Mouse (Mus musculus): ENCODE results near the gene Fibp.

DNA sequence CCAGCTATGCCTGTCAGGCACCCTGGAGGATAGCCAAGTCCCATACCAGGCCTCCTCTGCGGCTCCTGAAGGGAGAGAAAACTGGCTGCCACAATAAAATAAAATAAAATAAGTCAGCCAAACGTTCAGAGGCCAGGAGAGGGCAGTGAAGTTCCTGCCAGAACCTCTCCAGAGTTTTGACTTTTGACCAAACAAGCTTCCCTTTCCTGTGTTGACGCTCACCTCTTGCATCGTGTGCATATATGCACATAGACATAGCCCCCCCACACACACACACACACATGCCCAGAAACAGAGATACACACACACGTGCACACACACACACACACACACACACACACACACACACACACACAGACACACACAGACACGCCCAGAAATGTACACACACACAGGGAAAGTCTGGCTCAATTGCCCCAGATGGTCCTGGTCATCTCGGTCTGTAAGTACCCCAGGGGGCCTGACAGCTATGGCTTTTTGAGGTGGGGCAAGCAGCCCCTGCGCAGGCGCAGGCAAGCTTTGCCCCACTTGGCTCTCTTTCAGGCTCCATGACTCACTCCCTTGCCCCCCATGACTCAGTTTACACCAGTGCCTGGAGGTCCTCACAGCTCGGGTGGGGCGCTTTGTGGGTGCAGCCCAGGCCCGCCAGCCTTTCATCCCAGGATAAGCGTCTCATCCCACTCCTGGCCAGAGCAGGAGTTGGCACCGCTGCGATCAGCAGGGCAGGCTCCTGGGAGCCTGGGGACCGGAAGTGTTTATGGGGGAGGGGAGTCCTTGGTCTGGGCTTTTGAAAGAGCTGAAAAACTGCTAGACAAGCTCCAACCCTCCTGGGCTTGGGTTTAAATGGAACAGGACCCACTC, 27.2 kb upstream of the Fibp start:
- TF ChIP-seq CTCF (IDR thresholded peaks at IDR 0.05; ENCODE audit: borderline replicate concordance, insufficient read depth, low read depth, low read length) (peak; percentile 33; the same call in 1 of the 2 replicates), POLR2A (IDR thresholded peaks at IDR 0.05; ENCODE audit: borderline replicate concordance, insufficient read depth, low read length) (no peak)
